Mouse (Mus musculus) mature B cell (primary cell): ENCODE results near the gene Ceacam1.

Source experiments
- in situ Hi-C: fragments of 300-500 bp; cut with MboI; formaldehyde crosslinking; loops from 2 replicates; pipeline ENCODE4 v1.14.3; 2019

Ceacam1 gene

GRCm38 (mm10) chr7:25439978-25440815, 37.2 kb downstream of the Ceacam1 start:
- in situ Hi-C loops: no loop called here

DNA sequence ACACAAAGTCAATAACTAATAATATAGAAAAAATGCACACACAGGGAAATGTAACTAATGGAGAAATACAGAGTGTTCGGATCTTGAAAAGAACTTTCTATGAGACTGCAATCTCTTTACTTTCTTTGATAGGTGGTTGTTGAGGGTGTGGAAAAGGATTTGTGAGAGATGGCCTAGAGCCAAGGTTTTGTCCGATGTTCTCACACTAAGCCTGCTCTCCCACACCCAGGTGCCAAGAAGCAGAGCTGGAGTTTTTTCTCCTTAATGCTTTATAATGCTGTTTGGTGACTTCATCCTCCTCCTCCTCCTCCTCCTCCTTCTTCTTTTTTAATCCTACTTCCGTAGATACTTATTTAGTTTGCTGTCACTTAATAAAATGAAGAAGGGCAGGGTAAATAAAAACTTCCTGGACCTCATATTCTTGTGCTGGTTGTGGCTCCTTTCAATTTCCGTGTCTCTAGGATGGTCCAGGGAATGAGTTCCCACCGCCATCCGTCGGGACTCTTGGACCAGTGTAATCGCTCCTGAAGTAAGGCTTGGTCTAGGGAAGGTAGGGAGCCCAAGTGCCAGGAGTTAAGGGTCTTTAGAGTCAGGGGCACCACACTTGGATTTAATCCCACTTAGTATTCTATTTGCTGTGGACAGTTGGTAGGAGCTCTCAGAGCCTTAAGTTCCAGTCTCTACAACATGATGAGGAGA, 38.1 kb downstream of the Ceacam1 start:
- in situ Hi-C loops: no loop called here

- in situ Hi-C loops: no loop called here
Observed at GRCm38 (mm10) chr7:25436704-25437103, 40.7 kb downstream of the Ceacam1 start.

GRCm38 (mm10) chr7:25436226-25436625, 41.2 kb downstream of the Ceacam1 start:
- in situ Hi-C loops: no loop called here

DNA sequence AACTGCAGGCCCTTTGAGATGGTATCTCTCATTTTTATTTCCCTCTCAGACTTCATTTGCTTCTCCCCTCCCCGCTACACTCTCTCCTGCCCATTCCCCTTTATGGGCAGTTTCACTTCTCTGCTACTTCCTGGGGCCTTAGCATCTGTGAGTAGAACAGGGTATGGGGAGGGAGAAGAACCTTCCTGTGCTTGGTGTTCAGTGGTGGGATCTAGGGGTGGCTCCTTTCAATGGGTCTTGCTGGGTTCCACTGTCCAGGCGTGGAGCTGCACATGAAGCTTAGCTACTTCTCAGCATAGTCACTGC, 41.9 kb downstream of the Ceacam1 start:
- in situ Hi-C loops: no loop called here

DNA sequence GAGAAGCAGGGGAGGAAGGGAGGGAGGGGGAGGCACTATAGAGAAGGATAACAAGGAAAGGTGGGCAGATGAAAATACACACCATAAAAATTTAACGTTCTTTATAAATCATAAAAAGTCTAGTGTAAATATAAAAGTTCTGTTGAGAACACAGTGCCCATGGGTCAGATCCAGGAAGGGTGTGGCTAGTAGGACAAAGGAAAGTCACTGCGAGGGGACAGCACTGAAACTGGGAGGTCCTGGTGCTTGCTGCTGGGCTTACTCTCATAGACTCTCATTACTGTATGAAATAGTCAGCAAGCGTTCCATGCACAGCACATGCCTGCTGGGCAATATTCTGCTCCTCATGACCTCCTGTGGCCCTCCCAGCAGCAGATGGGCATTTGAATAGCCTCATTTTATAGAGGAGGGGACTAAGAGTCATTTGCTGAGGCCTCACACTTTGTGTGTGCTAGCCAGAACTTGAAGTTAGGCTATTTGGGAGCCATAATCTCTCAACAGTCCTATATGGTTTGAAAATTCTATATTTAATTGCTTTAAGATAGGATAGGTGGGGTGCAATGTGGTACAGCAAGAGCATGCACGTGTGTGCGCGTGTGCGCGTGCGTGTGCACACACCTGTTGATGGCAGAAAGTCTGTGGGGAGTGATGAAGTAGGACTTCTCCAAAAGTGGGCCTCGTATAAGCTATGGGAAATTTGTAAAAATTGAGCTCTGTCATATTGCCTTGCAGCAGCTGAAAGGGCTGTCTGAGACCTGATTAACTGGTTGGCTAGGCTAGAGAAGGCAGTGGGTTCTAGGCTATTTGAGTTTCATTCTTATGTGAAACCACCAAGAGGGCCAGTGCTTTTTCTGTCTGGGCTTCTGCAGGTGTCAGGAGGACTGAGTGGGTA, 42.5 kb downstream of the Ceacam1 start:
- in situ Hi-C loops: no loop called here

DNA sequence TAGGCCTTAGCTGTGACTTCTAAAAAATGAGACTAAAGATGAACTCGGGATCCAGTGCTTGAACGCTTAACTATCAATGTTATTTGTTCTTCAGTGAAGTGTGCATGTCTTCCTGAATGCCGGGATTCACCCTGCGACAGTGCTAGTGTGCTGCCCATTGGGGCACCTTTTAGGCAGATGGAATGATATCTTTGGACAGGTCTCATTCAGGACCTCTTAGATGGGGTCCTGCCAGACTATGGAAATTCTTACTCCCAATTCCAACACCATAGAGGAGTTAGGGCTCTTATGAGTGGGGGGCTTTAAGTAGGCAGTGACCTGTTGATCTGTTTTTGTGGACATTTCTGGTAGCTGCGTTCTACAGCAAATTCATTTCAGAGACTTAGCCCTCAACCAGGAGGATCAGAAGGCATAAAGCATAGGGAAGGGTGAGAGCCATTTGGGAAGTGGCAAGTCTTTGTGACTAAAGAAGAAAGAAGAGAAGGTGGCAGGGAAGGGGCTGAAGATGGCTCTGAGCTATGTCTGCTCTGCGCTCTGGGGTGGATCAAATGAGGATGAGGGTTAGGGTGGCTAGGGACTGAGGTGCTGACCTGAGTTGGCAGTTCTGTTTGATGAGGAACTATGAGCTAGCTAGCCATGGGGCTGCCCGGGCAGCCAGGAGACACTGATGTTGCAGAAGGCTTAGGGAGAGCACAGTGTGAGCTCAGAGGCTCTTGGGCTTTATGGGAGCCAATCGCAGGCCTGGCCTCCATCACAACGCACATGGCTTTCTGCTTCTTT, 43.4 kb downstream of the Ceacam1 start:
- in situ Hi-C loops: no loop called here

DNA sequence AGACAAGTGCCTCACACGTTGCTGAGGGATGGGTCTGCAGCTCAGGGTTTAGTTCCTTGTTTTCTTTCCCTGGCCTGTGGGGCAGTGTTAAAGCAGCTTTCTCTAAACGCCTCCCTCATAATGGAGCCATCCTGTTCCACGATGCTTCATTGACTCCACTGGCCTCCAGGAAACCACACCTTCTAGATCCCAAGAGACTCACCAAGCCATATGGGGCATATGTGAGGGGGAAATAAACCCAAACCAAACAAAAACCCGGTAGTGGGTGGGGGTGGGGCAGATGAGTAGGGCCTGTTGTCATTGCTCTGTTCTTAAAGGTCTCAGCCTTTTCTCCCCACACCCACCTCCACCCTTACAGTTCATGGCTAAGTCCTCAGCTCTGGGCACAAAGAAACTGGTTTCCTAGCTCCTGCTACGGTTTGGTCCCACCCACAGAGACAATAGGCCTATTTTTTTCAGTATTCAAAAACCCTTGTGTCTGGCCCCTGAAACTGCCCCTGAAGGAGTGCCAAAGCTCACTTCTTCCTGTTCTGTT, 44.3 kb downstream of the Ceacam1 start:
- in situ Hi-C loops: no loop called here

GRCm38 (mm10) chr7:25432381-25432780, 45.0 kb downstream of the Ceacam1 start:
- in situ Hi-C loops: no loop called here

DNA sequence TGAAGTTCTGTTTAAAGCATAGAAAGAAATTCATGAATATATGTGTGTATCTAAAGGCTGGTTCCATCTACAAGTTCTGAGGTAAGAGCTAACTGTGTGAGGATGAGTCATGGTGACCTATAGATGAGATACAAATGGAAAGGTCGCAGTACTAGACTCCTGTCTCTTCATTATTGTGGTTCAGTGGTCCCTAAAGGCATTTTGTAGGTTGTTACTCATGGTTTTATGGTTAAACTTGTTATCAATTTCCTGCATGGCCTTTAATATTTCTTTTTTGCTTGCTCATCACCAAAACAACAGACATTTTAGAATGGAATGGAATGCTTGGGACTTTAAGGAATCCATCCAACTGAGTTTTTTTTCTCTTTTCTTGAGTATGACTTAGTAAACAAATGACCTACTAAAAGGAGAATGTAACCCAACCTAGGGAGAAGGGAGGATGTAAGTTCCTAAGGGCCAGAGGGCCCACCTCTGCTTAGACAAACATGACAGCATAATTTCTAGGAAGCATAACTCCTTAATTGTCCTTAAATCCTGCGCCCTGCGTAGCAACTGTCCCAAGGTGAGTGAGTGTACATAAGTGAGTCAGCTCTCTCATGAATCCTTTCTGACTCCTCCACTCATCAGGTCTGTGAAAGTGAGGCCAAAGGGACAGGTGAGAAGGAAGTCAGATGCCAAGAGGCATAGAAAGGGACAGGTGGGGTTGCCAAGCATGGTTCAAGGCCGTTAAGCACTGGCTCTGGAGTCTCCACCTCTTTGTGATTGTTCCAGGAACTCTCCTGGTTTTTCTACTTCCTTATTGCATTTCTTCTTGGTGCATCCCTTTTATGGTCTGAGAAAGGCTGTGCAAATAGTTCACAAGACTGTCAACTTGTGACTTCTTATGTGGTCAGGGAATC, 47.3 kb downstream of the Ceacam1 start:
- in situ Hi-C loops: loop anchor here (5.0 kb wide), 2 partner anchors 47 to 172 kb away; partner anchors contain the start of gene Ceacam1

DNA sequence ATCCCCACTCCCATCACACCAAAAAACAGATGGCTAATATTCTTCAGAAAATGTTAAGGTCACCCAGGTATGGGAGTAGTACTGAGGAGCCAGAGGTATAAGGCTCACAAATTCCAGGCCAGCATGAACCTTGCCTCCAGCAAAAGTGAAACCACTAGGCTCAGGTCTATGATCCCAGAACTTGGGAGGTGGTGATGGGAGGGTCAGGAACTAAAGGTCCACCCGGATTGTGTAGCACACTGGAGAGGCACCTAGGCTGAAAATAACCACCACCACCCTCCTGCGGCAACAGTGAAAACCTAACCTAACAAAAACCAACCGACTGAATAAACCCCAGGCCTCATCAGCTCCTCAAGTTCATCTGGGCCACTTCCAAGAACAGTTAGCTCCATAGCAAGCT, 49.1 kb downstream of the Ceacam1 start:
- in situ Hi-C loops: loop anchor here (5.0 kb wide), 2 partner anchors 49 to 174 kb away; partner anchors contain the start of gene Ceacam1

GRCm38 (mm10) chr7:25427144-25427543, 50.3 kb downstream of the Ceacam1 start:
- in situ Hi-C loops: loop anchor here (5.0 kb wide), 2 partner anchors 50 to 175 kb away; partner anchors contain the start of gene Ceacam1

DNA sequence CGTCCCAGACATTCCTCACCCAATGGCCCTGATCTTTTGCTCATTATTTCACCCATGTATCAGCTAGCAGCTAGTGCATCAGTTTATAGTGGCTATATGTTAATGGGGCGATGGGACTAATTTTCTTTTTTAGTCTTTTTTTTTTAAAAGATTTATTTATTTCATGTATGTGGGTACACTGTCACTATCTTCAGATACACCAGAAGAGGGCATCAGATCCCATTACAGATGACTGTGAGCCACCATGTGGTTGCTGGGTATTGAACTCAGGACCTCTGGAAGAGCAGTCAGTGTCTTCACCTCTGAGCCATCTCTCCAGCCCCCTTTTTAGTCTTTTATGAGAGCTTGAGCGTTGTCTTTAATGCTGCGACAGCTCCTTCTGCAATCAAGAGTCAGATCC, 51.0 kb downstream of the Ceacam1 start:
- in situ Hi-C loops: loop anchor here (5.0 kb wide), 2 partner anchors 51 to 176 kb away; partner anchors contain the start of gene Ceacam1

- in situ Hi-C loops: no loop called here
Observed at GRCm38 (mm10) chr7:25424429-25424828, 53.0 kb downstream of the Ceacam1 start.

GRCm38 (mm10) chr7:25422286-25422841, 55.0 kb downstream of the Ceacam1 start:
- in situ Hi-C loops: no loop called here

DNA sequence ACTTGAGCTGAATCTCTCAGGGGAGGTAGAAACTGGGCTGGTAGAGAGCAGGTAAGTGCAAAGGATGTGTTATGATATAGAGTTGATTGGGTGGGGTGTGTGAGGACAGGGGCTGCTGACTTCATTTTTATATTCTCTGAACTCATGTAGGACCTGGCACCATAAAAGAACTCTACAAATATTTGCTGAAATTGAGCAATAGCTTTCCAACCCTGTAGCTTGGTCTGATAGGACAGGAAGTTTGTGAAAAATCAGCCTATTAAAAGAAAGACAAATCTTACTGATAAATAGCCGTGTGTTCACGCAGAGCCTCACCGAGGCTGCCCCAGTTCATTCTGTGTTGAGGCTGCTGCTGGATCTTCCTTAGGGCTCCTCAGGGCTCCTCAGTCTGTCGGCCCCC, 57.5 kb downstream of the Ceacam1 start:
- in situ Hi-C loops: no loop called here

DNA sequence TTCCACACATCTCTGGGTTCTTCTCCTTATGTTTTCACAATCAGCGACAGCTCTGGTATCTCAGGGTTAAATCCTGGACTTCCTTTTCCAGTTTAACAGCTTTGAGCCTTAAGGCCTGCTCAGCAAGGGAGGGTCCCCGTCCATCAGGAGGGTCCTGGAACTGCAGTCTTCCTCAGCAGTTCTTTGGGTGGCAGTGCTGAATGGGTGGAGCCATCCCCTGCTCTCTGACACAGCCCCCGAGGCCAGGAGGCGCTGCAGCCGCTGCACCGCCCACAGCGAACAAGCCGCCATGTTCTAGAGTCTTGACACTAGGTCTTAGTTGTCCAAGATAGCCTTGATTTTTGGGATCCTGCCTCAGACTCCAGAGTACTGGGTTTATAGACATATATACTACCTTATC, 57.9 kb downstream of the Ceacam1 start:
- in situ Hi-C loops: no loop called here

GRCm38 (mm10) chr7:25417597-25417996, 59.8 kb downstream of the Ceacam1 start:
- in situ Hi-C loops: no loop called here

- in situ Hi-C loops: no loop called here
Observed at GRCm38 (mm10) chr7:25412833-25413441, 64.5 kb downstream of the Ceacam1 start, which contains the start of gene Cxcl17. TSS of gene Cxcl17 (minus strand) at chr7:25412886.
